29 mouse cellular contexts compared by ENCODE assay signal in genomic region chr17:36788351-36788750, GRCm38 (mm10). TPM values are rescaled to one million over a fixed set of nuclear protein-coding genes. Genes with fewer than 3 reads are reported as not detected.
DNase-seq lines count a peak whose midpoint lies in the region; ATAC-seq and TF ChIP-seq lines count a peak whose summit lies in the region.
"Had no signal": no experiment of that assay in that cellular context is flagged by ENCODE, and none has a peak within 500 bp of the region (broad histone marks: within the 10 kb centered on the region; RNA-seq: fewer than 3 reads in every experiment).

No protein-coding gene starts in this region.

- no peak overlapping the region for H3K4me2 ChIP-seq in hindbrain, embryonic 13.5 days
- no peak overlapping the region for H3K4me2 ChIP-seq in hindbrain, embryonic 11.5 days (replicated peaks; ENCODE audit: low read depth, low read length)
- no peak overlapping the region for H3K4me2 ChIP-seq in midbrain, embryonic 15.5 days
- no peak overlapping the region for H3K4me2 ChIP-seq in midbrain, postnatal 0 days (ENCODE audit: low read depth, low read length, poor library complexity, severe bottlenecking)
- H3K4me2 ChIP-seq: embryonic facial prominence, embryonic 12.5 days; heart, embryonic 13.5 days; liver, embryonic 12.5 days had no signal

- no peaks in the 10 kb centered on the region for H3K9me3 ChIP-seq in hindbrain, embryonic 13.5 days
- no peaks in the 10 kb centered on the region for H3K9me3 ChIP-seq in hindbrain, embryonic 11.5 days (ENCODE audit: control insufficient read depth, low read length)
- no peaks in the 10 kb centered on the region for H3K9me3 ChIP-seq in midbrain, embryonic 15.5 days
- H3K9me3 ChIP-seq in midbrain, embryonic 10.5 days (replicated peaks), result no peaks in the 10 kb centered on the region
- H3K9me3 ChIP-seq in midbrain, postnatal 0 days (ENCODE audit: low read length), result no peaks in the 10 kb centered on the region
- H3K9me3 ChIP-seq: embryonic facial prominence, embryonic 12.5 days; heart, embryonic 13.5 days; liver, embryonic 12.5 days; megakaryocyte, embryonic 14.5 days had no signal

- H3K9ac ChIP-seq in hindbrain, embryonic 13.5 days, result no peak overlapping the region
- no peak overlapping the region for H3K9ac ChIP-seq in hindbrain, embryonic 11.5 days (ENCODE audit: low read depth, low read length)
- no peak overlapping the region for H3K9ac ChIP-seq in midbrain, embryonic 15.5 days
- H3K9ac ChIP-seq in midbrain, postnatal 0 days (replicated peaks; ENCODE audit: low read length, poor library complexity, severe bottlenecking), result no peak overlapping the region
- H3K9ac ChIP-seq: embryonic facial prominence, embryonic 12.5 days; heart, embryonic 13.5 days; liver, embryonic 12.5 days; liver, postnatal 0 days had no signal

- no peak overlapping the region for H3K4me3 ChIP-seq in hindbrain, embryonic 13.5 days
- no peak overlapping the region for H3K4me3 ChIP-seq in hindbrain, embryonic 11.5 days (ENCODE audit: low read depth, low read length)
- H3K4me3 ChIP-seq in midbrain, embryonic 15.5 days, result no peak overlapping the region
- no peak overlapping the region for H3K4me3 ChIP-seq in midbrain, embryonic 10.5 days
- no peak overlapping the region for H3K4me3 ChIP-seq in midbrain, postnatal 0 days (ENCODE audit: low read depth, low read length)
- H3K4me3 ChIP-seq: embryonic facial prominence, embryonic 12.5 days; gastrocnemius, adult 2 months; heart, embryonic 13.5 days; liver, embryonic 12.5 days; megakaryocyte, embryonic 14.5 days had no signal

- no peak for TF ChIP-seq CTCF in midbrain, postnatal 0 days (IDR thresholded peaks at IDR 0.05)

- WGBS in hindbrain, embryonic 13.5 days, result 83% methylated on average over 2 of the region's 2 CpGs
- 77% methylated on average over 2 of the region's 2 CpGs for WGBS in hindbrain, embryonic 11.5 days
- WGBS in midbrain, embryonic 15.5 days, result 79% methylated on average over 2 of the region's 2 CpGs
- WGBS in midbrain, embryonic 10.5 days, result 86% methylated on average over 2 of the region's 2 CpGs
- 66% methylated on average over 2 of the region's 2 CpGs for WGBS in midbrain, postnatal 0 days

- no peak for DNase-seq in hindbrain, embryonic 11.5 days (ENCODE audit: low spot score)
- DNase-seq in midbrain, embryonic 10.5 days (ENCODE audit: low spot score), result no peak
- no peak for DNase-seq in midbrain, postnatal 0 days (ENCODE audit: low spot score)
- DNase-seq in heart, adult 11 months, result no peak

- ATAC-seq in hindbrain, embryonic 13.5 days (ENCODE audit: low FRiP score), result peak; percentile 72
- no peak for ATAC-seq in hindbrain, embryonic 11.5 days (ENCODE audit: low FRiP score)
- ATAC-seq in midbrain, embryonic 15.5 days (replicated peaks), result peak; percentile 50; the same call in 1 of the 2 replicates
- ATAC-seq in midbrain, postnatal 0 days (ENCODE audit: low FRiP score), result 0 out of 2 replicates have a peak, but pooled peaks have one; percentile 21
- ATAC-seq in megakaryocyte, adult 5-6 weeks (ENCODE audit: poor library complexity, severe bottlenecking), result no peak
- ATAC-seq: liver, embryonic 12.5 days; liver, postnatal 0 days had no signal

- H3K27ac ChIP-seq in hindbrain, embryonic 13.5 days, result no peak overlapping the region
- H3K27ac ChIP-seq in hindbrain, embryonic 11.5 days (ENCODE audit: low read depth, low read length), result no peak overlapping the region
- H3K27ac ChIP-seq in midbrain, embryonic 15.5 days, result no peak overlapping the region
- H3K27ac ChIP-seq in midbrain, embryonic 10.5 days (replicated peaks), result no peak overlapping the region
- H3K27ac ChIP-seq in midbrain, postnatal 0 days (ENCODE audit: low read depth, low read length), result no peak overlapping the region
- H3K27ac ChIP-seq: embryonic facial prominence, embryonic 12.5 days; gastrocnemius, adult 2 months; heart, embryonic 13.5 days; liver, embryonic 12.5 days had no signal

- H3K4me1 ChIP-seq in hindbrain, embryonic 13.5 days (replicated peaks), result no peaks in the 10 kb centered on the region
- H3K4me1 ChIP-seq in hindbrain, embryonic 11.5 days (replicated peaks; ENCODE audit: control insufficient read depth, insufficient read depth, low read length), result no peaks in the 10 kb centered on the region
- no peaks in the 10 kb centered on the region for H3K4me1 ChIP-seq in midbrain, embryonic 15.5 days
- no peaks in the 10 kb centered on the region for H3K4me1 ChIP-seq in midbrain, embryonic 10.5 days
- H3K4me1 ChIP-seq in midbrain, postnatal 0 days (ENCODE audit: insufficient read depth, low read length), result no peaks in the 10 kb centered on the region
- H3K4me1 ChIP-seq: embryonic facial prominence, embryonic 12.5 days; heart, embryonic 13.5 days; liver, embryonic 12.5 days; megakaryocyte, embryonic 14.5 days had no signal

- H3K27me3 ChIP-seq in hindbrain, embryonic 13.5 days, result no peaks in the 10 kb centered on the region
- H3K27me3 ChIP-seq in hindbrain, embryonic 11.5 days (ENCODE audit: control insufficient read depth, insufficient read depth, low read length), result no peaks in the 10 kb centered on the region
- no peaks in the 10 kb centered on the region for H3K27me3 ChIP-seq in midbrain, embryonic 15.5 days (replicated peaks)
- no peaks in the 10 kb centered on the region for H3K27me3 ChIP-seq in midbrain, embryonic 10.5 days (ENCODE audit: low read depth, poor library complexity, severe bottlenecking)
- no peaks in the 10 kb centered on the region for H3K27me3 ChIP-seq in midbrain, postnatal 0 days (ENCODE audit: insufficient read depth, low read length)
- H3K27me3 ChIP-seq: embryonic facial prominence, embryonic 12.5 days; heart, embryonic 13.5 days; liver, embryonic 12.5 days; megakaryocyte, embryonic 14.5 days had no signal

- no peaks in the 10 kb centered on the region for H3K36me3 ChIP-seq in hindbrain, embryonic 13.5 days
- H3K36me3 ChIP-seq in hindbrain, embryonic 11.5 days (ENCODE audit: control insufficient read depth, insufficient read depth, low read length), result no peaks in the 10 kb centered on the region
- H3K36me3 ChIP-seq in midbrain, embryonic 15.5 days (replicated peaks), result no peaks in the 10 kb centered on the region
- no peaks in the 10 kb centered on the region for H3K36me3 ChIP-seq in midbrain, embryonic 10.5 days
- no peaks in the 10 kb centered on the region for H3K36me3 ChIP-seq in midbrain, postnatal 0 days (ENCODE audit: insufficient read depth, low read length)
- H3K36me3 ChIP-seq: embryonic facial prominence, embryonic 12.5 days; heart, embryonic 13.5 days; liver, embryonic 12.5 days had no signal

RNA-seq across cellular contexts. Expression of gene H2-M10.5, which starts 15.6 kb away (rescaled TPM):
- polyA plus RNA-seq in hindbrain, embryonic 13.5 days (2015; fragmentation: Nextera tagmentation; extraction: Ambion mirVana), result not detected in 2 replicates
- not detected in 2 replicates for polyA plus RNA-seq in hindbrain, embryonic 11.5 days (2014; fragmentation: Nextera tagmentation; extraction: Ambion mirVana)
- not detected in 2 replicates for polyA plus RNA-seq in midbrain, embryonic 15.5 days (2015; fragmentation: Nextera tagmentation; extraction: Ambion mirVana)
- not detected in 2 replicates for polyA plus RNA-seq in midbrain, embryonic 10.5 days (2016; fragmentation: Nextera tagmentation; extraction: Ambion mirVana)
- total RNA-seq in midbrain, postnatal 0 days (2014; rRNA removed), result not detected in 2 replicates
- polyA plus RNA-seq in midbrain, postnatal 0 days (2015; fragmentation: Nextera tagmentation; extraction: Ambion mirVana), result not detected in 2 replicates
- not detected in 2 replicates for total RNA-seq in megakaryocyte, adult 5-6 weeks (2015)
- total RNA-seq in megakaryocyte, adult 5-6 weeks (2017), result not detected in 2 replicates
- total RNA-seq: adrenal gland, postnatal 14 days; gastrocnemius, adult 2 months; gastrocnemius, postnatal 36 days; heart, adult 8-10 months; heart, postnatal 10 days; hematopoietic stem cell, adult 5-6 weeks; layer of hippocampus, postnatal 36 days; left cerebral cortex, postnatal 4 days; monocyte, adult 5-6 weeks had no signal
- polyA plus RNA-seq: CD4-positive, CD25-positive, alpha-beta regulatory T cell, adult 4 months; embryonic facial prominence, embryonic 12.5 days; heart, embryonic 13.5 days; intestine, postnatal 0 days; large intestine, adult 2 months; limb, embryonic 14.5 days; liver, embryonic 12.5 days; liver, postnatal 0 days; lung, embryonic 16.5 days; stomach, embryonic 14.5 days; testis, adult 2 months had no signal

RNA-seq across cellular contexts. Expression of gene H2-M10.6, which starts 23.6 kb away (rescaled TPM):
- polyA plus RNA-seq in hindbrain, embryonic 13.5 days (2015; fragmentation: Nextera tagmentation; extraction: Ambion mirVana), result not detected in 2 replicates
- not detected in 2 replicates for polyA plus RNA-seq in hindbrain, embryonic 11.5 days (2014; fragmentation: Nextera tagmentation; extraction: Ambion mirVana)
- polyA plus RNA-seq in midbrain, embryonic 15.5 days (2015; fragmentation: Nextera tagmentation; extraction: Ambion mirVana), result not detected in 2 replicates
- polyA plus RNA-seq in midbrain, embryonic 10.5 days (2016; fragmentation: Nextera tagmentation; extraction: Ambion mirVana), result not detected in 2 replicates
- total RNA-seq in midbrain, postnatal 0 days (2014; rRNA removed), result not detected in 2 replicates
- polyA plus RNA-seq in midbrain, postnatal 0 days (2015; fragmentation: Nextera tagmentation; extraction: Ambion mirVana), result not detected in 2 replicates
- total RNA-seq in megakaryocyte, adult 5-6 weeks (2015), result not detected in 2 replicates
- not detected in 2 replicates for total RNA-seq in megakaryocyte, adult 5-6 weeks (2017)
- total RNA-seq: adrenal gland, postnatal 14 days; gastrocnemius, adult 2 months; gastrocnemius, postnatal 36 days; heart, adult 8-10 months; heart, postnatal 10 days; hematopoietic stem cell, adult 5-6 weeks; layer of hippocampus, postnatal 36 days; left cerebral cortex, postnatal 4 days; monocyte, adult 5-6 weeks had no signal
- polyA plus RNA-seq: CD4-positive, CD25-positive, alpha-beta regulatory T cell, adult 4 months; embryonic facial prominence, embryonic 12.5 days; heart, embryonic 13.5 days; intestine, postnatal 0 days; large intestine, adult 2 months; limb, embryonic 14.5 days; liver, embryonic 12.5 days; liver, postnatal 0 days; lung, embryonic 16.5 days; stomach, embryonic 14.5 days; testis, adult 2 months; thymus, postnatal 0 days had no signal

RNA-seq across cellular contexts. Expression of gene Trim26, which starts 48.6 kb away (rescaled TPM):
- 48.7 and 49.1 TPM in 2 replicates for polyA plus RNA-seq in hindbrain, embryonic 13.5 days (2015; fragmentation: Nextera tagmentation; extraction: Ambion mirVana)
- 34.9 and 35.2 TPM in 2 replicates for polyA plus RNA-seq in hindbrain, embryonic 11.5 days (2014; fragmentation: Nextera tagmentation; extraction: Ambion mirVana)
- polyA plus RNA-seq in midbrain, embryonic 15.5 days (2015; fragmentation: Nextera tagmentation; extraction: Ambion mirVana), result 46.1 and 51.7 TPM in 2 replicates
- 46.0 and 48.5 TPM in 2 replicates for polyA plus RNA-seq in midbrain, embryonic 10.5 days (2016; fragmentation: Nextera tagmentation; extraction: Ambion mirVana)
- 29.8 and 31.4 TPM in 2 replicates for total RNA-seq in midbrain, postnatal 0 days (2014; rRNA removed)
- 37.9 and 44.3 TPM in 2 replicates for polyA plus RNA-seq in midbrain, postnatal 0 days (2015; fragmentation: Nextera tagmentation; extraction: Ambion mirVana)
- total RNA-seq in megakaryocyte, adult 5-6 weeks (2015), result 27.4 and 29.0 TPM in 2 replicates
- total RNA-seq in megakaryocyte, adult 5-6 weeks (2017), result 19.6 and 24.9 TPM in 2 replicates

Comparison
In these comparisons a context has a peak if more than half of its experiments do, and no peak if none do; other contexts are left out.
1. ATAC-seq: peak in hindbrain, embryonic 13.5 days (single experiment), midbrain, embryonic 15.5 days (single experiment) and midbrain, postnatal 0 days (single experiment); none in hindbrain, embryonic 11.5 days (single experiment) and megakaryocyte, adult 5-6 weeks (single experiment).